Mouse (Mus musculus): ENCODE measurements at regions not wholly inside any gene's neighbourhood (a gene's known extent, or its start where the extent isn't known, plus 50 kb on each side); places are given as distances from the start of the nearest gene placed in this dataset.

DNA sequence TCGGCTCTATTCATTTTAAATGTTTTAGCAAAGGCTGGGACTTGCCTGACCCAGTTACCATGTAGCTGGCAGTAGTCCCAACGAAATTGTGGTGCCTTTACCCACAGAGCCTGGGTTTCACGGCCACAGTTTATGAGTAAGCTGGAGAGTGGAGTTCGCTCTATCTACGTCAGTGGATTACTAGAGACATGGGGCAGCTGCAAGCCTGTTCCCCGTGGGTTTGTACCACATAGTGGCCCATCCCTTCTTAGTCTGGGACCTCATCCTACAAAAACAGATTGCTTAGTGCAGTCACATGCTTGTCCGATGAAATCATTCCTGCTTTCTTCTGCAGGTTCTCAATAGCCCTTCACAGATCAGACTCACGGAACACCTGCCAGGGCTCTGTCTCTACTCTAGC lies 123.7 kb downstream of the Rdh14 start:
- H3K4me3 ChIP-seq (ENCODE audit: low read depth, low read length) = no peak overlapping the region
- H3K9ac ChIP-seq (ENCODE audit: low read depth, low read length) = no peak overlapping the region
- H3K27ac ChIP-seq (ENCODE audit: low read depth, low read length) = no peak overlapping the region
- 79% methylated on average over 8 of the region's 8 CpGs for WGBS
- no peaks in the 10 kb centered on the region for H3K36me3 ChIP-seq (ENCODE audit: control insufficient read depth, insufficient read depth, low read length)
- H3K4me2 ChIP-seq = no peak overlapping the region
- no peaks in the 10 kb centered on the region for H3K27me3 ChIP-seq (replicated peaks; ENCODE audit: control insufficient read depth, insufficient read depth, low read length)
- no peaks in the 10 kb centered on the region for H3K4me1 ChIP-seq (replicated peaks; ENCODE audit: control insufficient read depth, insufficient read depth, low read length)
- ATAC-seq (replicated peaks; ENCODE audit: low FRiP score) (no peak), DNase-seq (ENCODE audit: low spot score) (no peak)
- no peaks in the 10 kb centered on the region for H3K9me3 ChIP-seq (ENCODE audit: control insufficient read depth, low read length)

DNA sequence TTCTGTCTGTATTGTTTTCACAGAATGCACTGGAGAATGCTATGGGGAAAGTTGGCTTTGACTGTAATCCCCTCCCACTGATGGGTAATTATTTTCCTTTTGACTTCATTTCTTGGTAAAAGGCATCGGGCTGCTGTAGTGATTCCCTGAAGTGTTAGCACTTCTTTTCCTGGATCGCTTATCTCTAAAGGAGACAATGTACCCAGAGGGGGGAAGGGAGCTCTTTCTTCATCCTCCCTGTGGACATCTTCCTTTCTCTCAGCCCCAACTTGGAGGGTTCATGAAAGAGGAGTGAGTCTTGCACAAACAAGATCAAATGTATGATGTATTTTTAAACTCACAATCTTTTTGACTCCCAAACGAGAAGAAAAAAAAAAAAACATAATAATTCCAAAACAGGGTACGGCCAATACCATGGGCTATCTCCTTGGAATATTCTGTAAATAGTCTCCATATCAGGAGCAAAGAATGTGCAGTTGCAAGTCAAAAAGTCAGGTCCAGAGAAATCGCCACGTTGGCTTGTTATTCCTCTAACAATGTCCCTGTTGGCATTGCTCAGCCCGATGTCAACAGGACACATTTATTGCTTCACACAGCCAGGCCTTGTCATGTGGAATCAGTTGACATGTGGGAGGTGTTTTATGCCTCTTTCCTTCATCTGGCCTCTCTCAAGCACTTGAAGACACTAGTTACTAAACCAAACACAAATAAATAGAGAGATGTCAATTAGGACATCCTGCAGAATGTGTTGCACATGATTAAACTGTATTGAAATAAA lies 134.1 kb downstream of the Rdh14 start:
- H3K36me3 ChIP-seq (ENCODE audit: control insufficient read depth, insufficient read depth, low read length) = no peaks in the 10 kb centered on the region
- no peak overlapping the region for H3K9ac ChIP-seq (ENCODE audit: low read depth, low read length)
- no peaks in the 10 kb centered on the region for H3K4me1 ChIP-seq (replicated peaks; ENCODE audit: control insufficient read depth, insufficient read depth, low read length)
- WGBS = 51% methylated on average over 7 of the region's 7 CpGs
- no peak overlapping the region for H3K4me2 ChIP-seq
- no peaks in the 10 kb centered on the region for H3K27me3 ChIP-seq (replicated peaks; ENCODE audit: control insufficient read depth, insufficient read depth, low read length)
- H3K4me3 ChIP-seq (ENCODE audit: low read depth, low read length) = no peak overlapping the region
- no peaks in the 10 kb centered on the region for H3K9me3 ChIP-seq (ENCODE audit: control insufficient read depth, low read length)
- no peak for DNase-seq (ENCODE audit: low spot score)
- ATAC-seq (replicated peaks; ENCODE audit: low FRiP score) = no peak
- no peak overlapping the region for H3K27ac ChIP-seq (ENCODE audit: low read depth, low read length)

DNA sequence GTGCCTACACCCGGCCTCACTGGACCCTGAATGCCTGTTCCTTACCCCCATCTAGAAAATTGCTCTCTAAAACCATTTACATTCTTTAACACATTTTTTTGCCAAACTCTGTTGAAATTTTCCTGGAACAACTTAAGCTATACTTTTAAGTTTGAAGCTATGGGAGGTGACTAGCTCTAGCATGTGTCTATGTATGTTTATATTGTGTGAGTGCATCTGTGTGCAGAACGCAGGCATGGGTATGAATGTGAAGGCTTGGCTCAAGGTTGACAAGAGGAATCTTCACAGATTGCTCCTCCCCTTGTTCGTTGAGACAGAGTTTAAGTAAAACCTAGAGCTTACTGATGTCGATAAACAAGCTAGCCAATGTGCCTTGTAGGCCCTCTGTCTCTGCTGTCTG lies 135.4 kb downstream of the Rdh14 start:
- no peaks in the 10 kb centered on the region for H3K36me3 ChIP-seq (ENCODE audit: control insufficient read depth, insufficient read depth, low read length)
- H3K27ac ChIP-seq (ENCODE audit: low read depth, low read length) = no peak overlapping the region
- ATAC-seq (replicated peaks; ENCODE audit: low FRiP score) (no peak), DNase-seq (ENCODE audit: low spot score) (no peak)
- 75% methylated on average over 4 of the region's 4 CpGs for WGBS
- no peaks in the 10 kb centered on the region for H3K4me1 ChIP-seq (replicated peaks; ENCODE audit: control insufficient read depth, insufficient read depth, low read length)
- H3K9me3 ChIP-seq (ENCODE audit: control insufficient read depth, low read length) = no peaks in the 10 kb centered on the region
- H3K4me3 ChIP-seq (ENCODE audit: low read depth, low read length) = no peak overlapping the region
- H3K9ac ChIP-seq (ENCODE audit: low read depth, low read length) = no peak overlapping the region
- no peaks in the 10 kb centered on the region for H3K27me3 ChIP-seq (replicated peaks; ENCODE audit: control insufficient read depth, insufficient read depth, low read length)
- H3K4me2 ChIP-seq = no peak overlapping the region

DNA sequence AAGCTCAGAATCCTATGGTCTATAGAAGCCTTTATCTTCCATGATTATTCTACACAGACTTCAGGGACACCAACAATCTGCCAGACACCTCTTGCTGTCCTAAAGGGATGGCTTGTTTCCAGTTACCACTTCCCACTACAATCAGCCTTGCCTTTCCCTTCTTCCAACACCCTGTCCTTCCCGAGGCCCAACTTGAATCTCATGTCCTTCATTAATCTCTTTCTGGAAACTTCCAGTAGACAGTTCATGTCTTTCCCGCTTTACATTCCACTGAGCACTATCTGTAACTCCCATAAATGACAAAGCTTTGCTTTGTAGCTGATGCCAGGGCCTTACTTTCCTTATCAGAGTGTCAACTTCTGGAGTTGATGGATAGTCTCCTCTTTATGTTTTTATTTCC lies 138.5 kb downstream of the Rdh14 start:
- Histone ChIP-seq H3K9me3 (ENCODE audit: control insufficient read depth, low read length) (no peaks in the 10 kb centered on the region), H3K27ac (ENCODE audit: low read depth, low read length) (no peak overlapping the region), H3K36me3 (ENCODE audit: control insufficient read depth, insufficient read depth, low read length) (no peaks in the 10 kb centered on the region), H3K4me2 (no peak overlapping the region), H3K27me3 (replicated peaks; ENCODE audit: control insufficient read depth, insufficient read depth, low read length) (no peaks in the 10 kb centered on the region), H3K9ac (ENCODE audit: low read depth, low read length) (no peak overlapping the region), H3K4me1 (replicated peaks; ENCODE audit: control insufficient read depth, insufficient read depth, low read length) (no peaks in the 10 kb centered on the region), H3K4me3 (ENCODE audit: low read depth, low read length) (no peak overlapping the region)
- no peak for DNase-seq (ENCODE audit: low spot score)
- 61% methylated on average over 2 of the region's 2 CpGs for WGBS
- no peak for ATAC-seq (replicated peaks; ENCODE audit: low FRiP score)

DNA sequence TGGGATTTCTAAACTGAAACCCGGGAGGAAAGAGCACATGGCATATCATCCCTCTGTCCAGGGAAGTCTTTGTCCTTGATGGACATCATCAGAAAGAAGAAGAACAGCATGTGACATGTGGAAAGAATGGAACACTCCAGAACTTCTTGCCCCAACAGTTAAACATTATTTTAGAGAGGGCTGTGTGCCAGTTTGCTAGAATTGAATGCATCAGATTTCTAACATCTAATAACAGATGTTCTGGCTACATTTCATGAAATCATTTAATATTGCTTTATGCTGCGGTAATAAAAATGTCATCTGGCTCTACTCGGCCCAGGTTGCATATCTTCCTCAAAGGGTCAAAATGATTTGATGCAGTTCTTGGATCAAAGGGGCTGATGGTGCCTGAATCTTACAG lies 140.4 kb downstream of the Rdh14 start:
- no peak for ATAC-seq (replicated peaks; ENCODE audit: low FRiP score)
- no peak for DNase-seq (ENCODE audit: low spot score)
- H3K4me2 ChIP-seq = no peak overlapping the region
- no peaks in the 10 kb centered on the region for H3K36me3 ChIP-seq (ENCODE audit: control insufficient read depth, insufficient read depth, low read length)
- H3K4me3 ChIP-seq (ENCODE audit: low read depth, low read length) = no peak overlapping the region
- WGBS = 83% methylated on average over 3 of the region's 3 CpGs
- H3K9ac ChIP-seq (ENCODE audit: low read depth, low read length) = no peak overlapping the region
- no peaks in the 10 kb centered on the region for H3K4me1 ChIP-seq (replicated peaks; ENCODE audit: control insufficient read depth, insufficient read depth, low read length)
- H3K27me3 ChIP-seq (replicated peaks; ENCODE audit: control insufficient read depth, insufficient read depth, low read length) = no peaks in the 10 kb centered on the region
- H3K9me3 ChIP-seq (ENCODE audit: control insufficient read depth, low read length) = no peaks in the 10 kb centered on the region
- no peak overlapping the region for H3K27ac ChIP-seq (ENCODE audit: low read depth, low read length)

DNA sequence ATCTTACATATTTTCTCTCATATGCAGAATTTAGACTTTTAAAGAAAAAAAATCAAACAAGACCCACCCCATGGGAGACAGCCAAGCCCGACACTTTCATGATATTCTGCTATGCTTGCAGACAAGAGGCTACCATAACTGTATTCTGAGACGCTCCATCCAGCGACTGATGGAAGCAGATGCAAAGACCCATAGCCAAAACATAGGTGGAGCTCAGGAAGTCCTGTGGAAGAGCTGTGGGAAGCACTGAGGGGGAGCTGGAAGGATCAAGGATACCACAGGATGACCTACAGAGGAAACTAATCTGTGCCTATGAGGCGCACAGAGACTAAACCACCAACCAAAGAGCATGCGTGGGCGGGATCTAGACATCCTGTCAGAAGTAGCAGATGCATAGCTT lies 143.4 kb downstream of the Rdh14 start:
- no peak overlapping the region for H3K9ac ChIP-seq (ENCODE audit: low read depth, low read length)
- no peak for ATAC-seq (replicated peaks; ENCODE audit: low FRiP score)
- H3K36me3 ChIP-seq (ENCODE audit: control insufficient read depth, insufficient read depth, low read length) = no peaks in the 10 kb centered on the region
- DNase-seq (ENCODE audit: low spot score) = no peak
- no peaks in the 10 kb centered on the region for H3K27me3 ChIP-seq (replicated peaks; ENCODE audit: control insufficient read depth, insufficient read depth, low read length)
- H3K4me2 ChIP-seq = no peak overlapping the region
- no peaks in the 10 kb centered on the region for H3K4me1 ChIP-seq (replicated peaks; ENCODE audit: control insufficient read depth, insufficient read depth, low read length)
- no peak overlapping the region for H3K4me3 ChIP-seq (ENCODE audit: low read depth, low read length)
- 65% methylated on average over 6 of the region's 6 CpGs for WGBS
- no peak overlapping the region for H3K27ac ChIP-seq (ENCODE audit: low read depth, low read length)
- no peaks in the 10 kb centered on the region for H3K9me3 ChIP-seq (ENCODE audit: control insufficient read depth, low read length)

DNA sequence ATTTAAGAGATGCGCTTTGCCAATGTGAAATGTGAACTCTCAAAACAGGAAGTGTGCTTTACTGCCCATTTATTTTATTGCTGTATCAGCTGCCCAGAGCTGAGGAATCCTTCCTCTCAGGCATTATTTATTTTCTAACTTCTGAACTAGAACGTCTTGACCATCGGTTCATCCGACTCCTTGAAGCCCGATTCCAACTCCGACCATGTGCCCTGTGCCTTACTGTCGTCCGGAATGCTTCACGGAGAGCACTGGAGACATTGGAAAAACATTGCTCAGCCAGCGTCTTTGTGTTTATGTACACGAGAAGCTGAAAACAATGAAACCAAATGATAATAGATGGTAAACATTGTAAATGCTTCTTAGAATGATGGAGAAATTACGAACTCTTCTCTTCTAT lies 145.7 kb downstream of the Rdh14 start:
- H3K27ac ChIP-seq (ENCODE audit: low read depth, low read length) = no peak overlapping the region
- no peaks in the 10 kb centered on the region for H3K36me3 ChIP-seq (ENCODE audit: control insufficient read depth, insufficient read depth, low read length)
- H3K27me3 ChIP-seq (replicated peaks; ENCODE audit: control insufficient read depth, insufficient read depth, low read length) = no peaks in the 10 kb centered on the region
- H3K4me1 ChIP-seq (replicated peaks; ENCODE audit: control insufficient read depth, insufficient read depth, low read length) = no peaks in the 10 kb centered on the region
- H3K9me3 ChIP-seq (ENCODE audit: control insufficient read depth, low read length) = no peaks in the 10 kb centered on the region
- H3K9ac ChIP-seq (ENCODE audit: low read depth, low read length) = no peak overlapping the region
- 75% methylated on average over 12 of the region's 12 CpGs for WGBS
- no peak overlapping the region for H3K4me3 ChIP-seq (ENCODE audit: low read depth, low read length)
- no peak overlapping the region for H3K4me2 ChIP-seq
- DNase-seq (ENCODE audit: low spot score) = no peak
- no peak for ATAC-seq (replicated peaks; ENCODE audit: low FRiP score)

DNA sequence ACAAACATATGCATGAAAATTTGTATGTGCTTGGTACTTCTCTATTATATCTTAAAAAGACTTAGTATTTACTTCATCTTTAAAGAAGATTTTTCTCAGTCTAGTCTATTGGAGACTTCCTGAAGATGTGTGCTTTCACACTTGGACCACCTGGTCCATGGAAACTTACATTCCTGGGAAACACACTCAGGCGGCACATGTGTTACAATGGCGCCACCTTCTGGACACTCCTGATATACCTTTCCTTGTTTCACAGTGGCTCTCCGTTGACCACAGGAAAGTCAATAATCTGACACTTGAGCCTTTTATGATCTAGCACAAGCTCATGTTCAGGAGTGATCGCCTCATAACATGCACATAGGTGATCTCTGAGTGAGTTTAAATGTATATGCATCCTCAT lies 146.5 kb downstream of the Rdh14 start:
- no peaks in the 10 kb centered on the region for H3K27me3 ChIP-seq (replicated peaks; ENCODE audit: control insufficient read depth, insufficient read depth, low read length)
- no peak overlapping the region for H3K4me3 ChIP-seq (ENCODE audit: low read depth, low read length)
- no peak overlapping the region for H3K9ac ChIP-seq (ENCODE audit: low read depth, low read length)
- H3K4me1 ChIP-seq (replicated peaks; ENCODE audit: control insufficient read depth, insufficient read depth, low read length) = no peaks in the 10 kb centered on the region
- 2% methylated on average over 4 of the region's 4 CpGs for WGBS
- H3K27ac ChIP-seq (ENCODE audit: low read depth, low read length) = no peak overlapping the region
- DNase-seq (ENCODE audit: low spot score) = peak; percentile 33
- H3K9me3 ChIP-seq (ENCODE audit: control insufficient read depth, low read length) = no peaks in the 10 kb centered on the region
- H3K36me3 ChIP-seq (ENCODE audit: control insufficient read depth, insufficient read depth, low read length) = no peaks in the 10 kb centered on the region
- no peak for ATAC-seq (replicated peaks; ENCODE audit: low FRiP score)
- H3K4me2 ChIP-seq = no peak overlapping the region

DNA sequence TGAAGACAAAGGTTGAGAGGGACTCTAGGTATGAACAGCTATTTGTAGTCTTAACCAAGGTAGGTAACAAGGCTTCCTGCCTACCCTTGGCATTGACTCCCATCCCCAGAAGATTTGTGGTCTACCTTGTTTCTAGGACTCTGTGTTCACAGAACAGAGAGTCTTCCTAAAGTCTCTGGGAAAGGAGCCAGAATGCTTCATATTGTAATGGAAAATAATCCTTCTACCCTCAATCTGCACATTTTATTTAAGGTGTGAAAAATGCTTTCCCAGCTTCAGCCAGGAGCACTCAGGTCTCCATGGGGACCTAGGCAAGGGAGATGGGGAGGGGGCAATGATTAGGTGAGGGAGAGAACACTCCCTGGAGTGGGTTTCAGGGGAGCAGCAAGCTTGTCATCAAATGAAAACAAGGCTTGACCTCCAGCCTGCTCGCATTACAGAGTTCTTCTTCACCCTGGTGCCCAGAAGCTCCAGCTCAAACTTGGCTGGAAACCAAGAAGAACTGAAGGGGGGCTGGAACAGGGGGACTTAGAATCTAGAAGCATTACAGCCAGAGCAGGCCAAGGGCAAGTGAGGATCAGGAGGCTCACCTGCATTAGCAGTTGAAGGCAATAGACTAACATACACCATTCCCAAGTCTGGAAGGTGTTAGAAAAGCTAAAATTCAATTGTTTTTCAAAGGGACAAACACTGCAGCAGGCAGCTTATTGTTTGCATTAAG lies 159.1 kb downstream of the Rdh14 start:
- WGBS = 45% methylated on average over 1 of the region's 1 CpGs
- H3K27me3 ChIP-seq (replicated peaks; ENCODE audit: control insufficient read depth, insufficient read depth, low read length) = no peaks in the 10 kb centered on the region

More for the DNA sequence above, 159.1 kb downstream of the Rdh14 start:
- Histone ChIP-seq H3K4me3 (ENCODE audit: low read depth, low read length) (no peak overlapping the region), H3K4me2 (no peak overlapping the region), H3K9me3 (ENCODE audit: control insufficient read depth, low read length) (no peaks in the 10 kb centered on the region), H3K36me3 (ENCODE audit: control insufficient read depth, insufficient read depth, low read length) (no peaks in the 10 kb centered on the region), H3K27ac (ENCODE audit: low read depth, low read length) (no peak overlapping the region), H3K4me1 (replicated peaks; ENCODE audit: control insufficient read depth, insufficient read depth, low read length) (no peaks in the 10 kb centered on the region), H3K9ac (ENCODE audit: low read depth, low read length) (no peak overlapping the region)
- ATAC-seq (replicated peaks; ENCODE audit: low FRiP score) (no peak), DNase-seq (ENCODE audit: low spot score) (no peak)

All from liver, embryonic 11.5 days (tissue).